20 mouse cellular contexts compared by ENCODE assay signal in genomic region chr6:104653518-104653917, GRCm38 (mm10).
DNase-seq lines count a peak whose midpoint lies in the region; ATAC-seq and TF ChIP-seq lines count a peak whose summit lies in the region.
"Had no signal": no experiment of that assay in that cellular context is flagged by ENCODE, and none has a peak within 500 bp of the region (broad histone marks: within the 10 kb centered on the region; RNA-seq: fewer than 3 reads in every experiment).

No protein-coding gene starts in this region.

- no peaks in the 10 kb centered on the region for H3K27me3 ChIP-seq in forebrain, embryonic 11.5 days (ENCODE audit: control insufficient read depth, insufficient read depth, low read length)
- H3K27me3 ChIP-seq in forebrain, embryonic 10.5 days (ENCODE audit: poor library complexity, severe bottlenecking), result no peaks in the 10 kb centered on the region
- no peaks in the 10 kb centered on the region for H3K27me3 ChIP-seq in lung, embryonic 14.5 days (ENCODE audit: insufficient read depth, low read length)
- no peaks in the 10 kb centered on the region for H3K27me3 ChIP-seq in stomach, embryonic 15.5 days (replicated peaks)
- no peaks in the 10 kb centered on the region for H3K27me3 ChIP-seq in stomach, postnatal 0 days (ENCODE audit: control insufficient read depth, insufficient read depth, low read length)
- H3K27me3 ChIP-seq: CH12.LX; heart, embryonic 15.5 days; hindbrain, embryonic 13.5 days had no signal

- H3K4me1 ChIP-seq in forebrain, embryonic 11.5 days (replicated peaks; ENCODE audit: control insufficient read depth, insufficient read depth, low read length), result no peaks in the 10 kb centered on the region
- peaks cover 7% of the 10 kb centered on the region for H3K4me1 ChIP-seq in forebrain, embryonic 10.5 days
- H3K4me1 ChIP-seq in lung, embryonic 14.5 days (ENCODE audit: insufficient read depth), result no peaks in the 10 kb centered on the region
- H3K4me1 ChIP-seq in stomach, embryonic 15.5 days, result no peaks in the 10 kb centered on the region
- no peaks in the 10 kb centered on the region for H3K4me1 ChIP-seq in stomach, postnatal 0 days (replicated peaks; ENCODE audit: control insufficient read depth, insufficient read depth)
- H3K4me1 ChIP-seq: embryonic facial prominence, embryonic 10.5 days; heart, embryonic 15.5 days; hindbrain, embryonic 13.5 days had no signal

- TF ChIP-seq EP300 in stomach, postnatal 0 days (optimal IDR thresholded peaks at IDR 0.05), result no peak

- no peak overlapping the region for H3K4me3 ChIP-seq in forebrain, embryonic 11.5 days (ENCODE audit: low read depth, low read length)
- H3K4me3 ChIP-seq in forebrain, embryonic 10.5 days, result no peak overlapping the region
- no peak overlapping the region for H3K4me3 ChIP-seq in lung, embryonic 14.5 days (ENCODE audit: low read depth, low read length)
- no peak overlapping the region for H3K4me3 ChIP-seq in stomach, embryonic 15.5 days (replicated peaks)
- no peak overlapping the region for H3K4me3 ChIP-seq in stomach, postnatal 0 days (ENCODE audit: low read depth, low read length)
- H3K4me3 ChIP-seq: embryonic facial prominence, embryonic 10.5 days; heart, adult 2 months; heart, embryonic 15.5 days; hindbrain, embryonic 13.5 days had no signal

- ATAC-seq in forebrain, embryonic 11.5 days (replicated peaks; ENCODE audit: low FRiP score), result peak; percentile 55
- no peak for ATAC-seq in lung, embryonic 14.5 days (ENCODE audit: insufficient read depth)
- ATAC-seq in stomach, embryonic 15.5 days (ENCODE audit: insufficient read depth, low FRiP score, low read depth), result 0 out of 2 replicates have a peak, but pooled peaks have one; percentile 7
- ATAC-seq in stomach, postnatal 0 days (ENCODE audit: low FRiP score, low TSS enrichment), result no peak
- ATAC-seq: hindbrain, postnatal 0 days had no signal

- 56% methylated on average over 3 of the region's 3 CpGs for WGBS in forebrain, embryonic 11.5 days
- 63% methylated on average over 3 of the region's 3 CpGs for WGBS in forebrain, embryonic 10.5 days
- WGBS in lung, embryonic 14.5 days, result 52% methylated on average over 3 of the region's 3 CpGs
- 65% methylated on average over 3 of the region's 3 CpGs for WGBS in stomach, embryonic 15.5 days
- WGBS in stomach, postnatal 0 days, result 44% methylated on average over 3 of the region's 3 CpGs

- no peak overlapping the region for H3K27ac ChIP-seq in forebrain, embryonic 11.5 days (ENCODE audit: low read depth, low read length)
- no peak overlapping the region for H3K27ac ChIP-seq in forebrain, embryonic 10.5 days
- no peak overlapping the region for H3K27ac ChIP-seq in lung, embryonic 14.5 days (ENCODE audit: low read depth)
- H3K27ac ChIP-seq in stomach, embryonic 15.5 days, result no peak overlapping the region
- H3K27ac ChIP-seq in stomach, postnatal 0 days (replicated peaks), result no peak overlapping the region
- H3K27ac ChIP-seq: embryonic facial prominence, embryonic 10.5 days; heart, adult 2 months; heart, embryonic 15.5 days; hindbrain, embryonic 13.5 days; hindbrain, postnatal 0 days had no signal

- no peak for TF ChIP-seq CTCF in lung, embryonic 14.5 days (IDR thresholded peaks at IDR 0.05; ENCODE audit: low read depth)
- TF ChIP-seq CTCF in stomach, postnatal 0 days (IDR thresholded peaks at IDR 0.05; ENCODE audit: low read depth), result no peak

- H3K36me3 ChIP-seq in forebrain, embryonic 11.5 days (ENCODE audit: control insufficient read depth, insufficient read depth, low read length), result no peaks in the 10 kb centered on the region
- no peaks in the 10 kb centered on the region for H3K36me3 ChIP-seq in forebrain, embryonic 10.5 days (replicated peaks)
- H3K36me3 ChIP-seq in lung, embryonic 14.5 days (ENCODE audit: insufficient read depth), result no peaks in the 10 kb centered on the region
- H3K36me3 ChIP-seq in stomach, embryonic 15.5 days, result no peaks in the 10 kb centered on the region
- H3K36me3 ChIP-seq in stomach, postnatal 0 days (ENCODE audit: control insufficient read depth, insufficient read depth, low read length), result no peaks in the 10 kb centered on the region
- H3K36me3 ChIP-seq: embryonic facial prominence, embryonic 10.5 days; heart, embryonic 15.5 days; hindbrain, embryonic 13.5 days had no signal

- H3K4me2 ChIP-seq in forebrain, embryonic 11.5 days (ENCODE audit: low read depth, low read length, severe bottlenecking), result no peak overlapping the region
- no peak overlapping the region for H3K4me2 ChIP-seq in lung, embryonic 14.5 days
- H3K4me2 ChIP-seq in stomach, embryonic 15.5 days, result no peak overlapping the region
- H3K4me2 ChIP-seq in stomach, postnatal 0 days (replicated peaks; ENCODE audit: low read depth), result no peak overlapping the region
- H3K4me2 ChIP-seq: heart, embryonic 11.5 days; heart, embryonic 15.5 days; hindbrain, embryonic 13.5 days had no signal

- no peaks in the 10 kb centered on the region for H3K9me3 ChIP-seq in forebrain, embryonic 11.5 days (ENCODE audit: control insufficient read depth, low read length)
- no peaks in the 10 kb centered on the region for H3K9me3 ChIP-seq in forebrain, embryonic 10.5 days
- H3K9me3 ChIP-seq in lung, embryonic 14.5 days (ENCODE audit: low read depth, low read length), result no peaks in the 10 kb centered on the region
- H3K9me3 ChIP-seq in stomach, embryonic 15.5 days, result no peaks in the 10 kb centered on the region
- no peaks in the 10 kb centered on the region for H3K9me3 ChIP-seq in stomach, postnatal 0 days (ENCODE audit: control insufficient read depth, low read length)
- H3K9me3 ChIP-seq: embryonic facial prominence, embryonic 10.5 days; heart, embryonic 15.5 days; hindbrain, embryonic 13.5 days had no signal

- H3K9ac ChIP-seq in forebrain, embryonic 11.5 days (ENCODE audit: low read length), result no peak overlapping the region
- no peak overlapping the region for H3K9ac ChIP-seq in lung, embryonic 14.5 days
- H3K9ac ChIP-seq in stomach, embryonic 15.5 days, result no peak overlapping the region
- H3K9ac ChIP-seq in stomach, postnatal 0 days (ENCODE audit: low read length), result no peak overlapping the region
- H3K9ac ChIP-seq: heart, embryonic 15.5 days; hindbrain, embryonic 13.5 days had no signal

- DNase-seq in forebrain, embryonic 11.5 days (ENCODE audit: low spot score), result no peak
- DNase-seq in forebrain, embryonic 10.5 days (ENCODE audit: extremely low spot score, low spot score), result no peak
- peak; percentile 14 for DNase-seq in lung, embryonic 14.5 days
- no peak for DNase-seq in lung, postnatal 25 days (ENCODE audit: low spot score)
- no peak for DNase-seq in stomach, postnatal 0 days (ENCODE audit: low spot score)
- DNase-seq in right cerebral cortex, postnatal 25 days, result no peak
- DNase-seq: adrenal gland, adult 8-10 months; adrenal gland, postnatal 36 days; cerebellum, adult 2 months; cerebellum, postnatal 10 days; gastrocnemius, postnatal 14 days; heart, adult 2 months; heart, postnatal 14 days had no signal

Comparison
In these comparisons a context has a peak if more than half of its experiments do, and no peak if none do; other contexts are left out.
1. ATAC-seq: peak in forebrain, embryonic 11.5 days (single experiment) and stomach, embryonic 15.5 days (single experiment); none in lung, embryonic 14.5 days (single experiment) and stomach, postnatal 0 days (single experiment).